Comparison of ENCODE assay signal across 8 mouse cellular contexts in genomic region chr5:107295061-107295816, GRCm38 (mm10). TPM values are rescaled to one million over a fixed set of nuclear protein-coding genes. Genes with fewer than 3 reads are reported as not detected.
A peak's percentile ranks its signal among the peaks of the same experiment; 100 is the strongest.
DNase-seq lines count a peak whose midpoint lies in the region; ATAC-seq and TF ChIP-seq lines count a peak whose summit lies in the region.

No protein-coding gene starts in this region.

- no peak for TF ChIP-seq CTCF in layer of hippocampus, adult 2 months (conservative IDR thresholded peaks at IDR 0.05)

- no peak overlapping the region for H3K4me2 ChIP-seq in limb, embryonic 15.5 days

- no peaks in the 10 kb centered on the region for H3K36me3 ChIP-seq in limb, embryonic 15.5 days

- H3K4me1 ChIP-seq in limb, embryonic 15.5 days = peaks cover 18% of the 10 kb centered on the region

- 51% methylated on average over 8 of the region's 8 CpGs for WGBS in limb, embryonic 15.5 days

- no peaks in the 10 kb centered on the region for H3K9me3 ChIP-seq in limb, embryonic 15.5 days

- no peaks in the 10 kb centered on the region for H3K27me3 ChIP-seq in limb, embryonic 15.5 days

- DNase-seq in cerebellum, adult 18-20 months = peak; percentile 43 to 52
- DNase-seq in cerebellum, adult 11-12 months = no peak
- DNase-seq in ovary, adult 18-20 months (ENCODE audit: low spot score) = peak; percentile 54
- DNase-seq in ovary, postnatal 10 days (ENCODE audit: low spot score) = no peak
- DNase-seq in urinary bladder, postnatal 25 days (ENCODE audit: low spot score) = peak; percentile 78
- DNase-seq in layer of hippocampus, adult 2 months (ENCODE audit: low spot score in 2 of 2) = no peak
- DNase-seq in left cerebral cortex, adult 9 months (ENCODE audit: low spot score in 2 of 2) = no peak

- peak overlapping the region; percentile 50; the same call in 1 of the 2 replicates for H3K27ac ChIP-seq in limb, embryonic 15.5 days
- H3K27ac ChIP-seq in layer of hippocampus, adult 2 months = no peak overlapping the region

- no peak overlapping the region for H3K4me3 ChIP-seq in limb, embryonic 15.5 days
- H3K4me3 ChIP-seq in layer of hippocampus, adult 2 months = no peak overlapping the region

- no peak overlapping the region for H3K9ac ChIP-seq in limb, embryonic 15.5 days

- no peak for ATAC-seq in limb, embryonic 15.5 days (ENCODE audit: insufficient number of reproducible peaks, low FRiP score, low TSS enrichment, low read depth)

RNA-seq across cellular contexts. Expression of gene Tgfbr3, which starts 5.8 kb away (rescaled TPM):
- polyA plus RNA-seq in limb, embryonic 15.5 days (2015; fragmentation: Nextera tagmentation; extraction: Ambion mirVana) = 27.2 and 30.7 TPM in 2 replicates
- total RNA-seq in layer of hippocampus, adult 2 months (2021) = 10 to 100 TPM; 19.8 to 21.4 TPM

RNA-seq across cellular contexts. Expression of gene Brdt, which starts 35.7 kb away (rescaled TPM):
- polyA plus RNA-seq in limb, embryonic 15.5 days (2015; fragmentation: Nextera tagmentation; extraction: Ambion mirVana) = 3.9 and 4.3 TPM in 2 replicates
- 10 to 100 TPM; 16.2 to 17.3 TPM for total RNA-seq in layer of hippocampus, adult 2 months (2021)

Comparison
In these comparisons a context has a peak if more than half of its experiments do, and no peak if none do; other contexts are left out.
1. DNase-seq: peak in cerebellum, adult 18-20 months (2 of 2), ovary, adult 18-20 months (single experiment) and urinary bladder, postnatal 25 days (single experiment); none in cerebellum, adult 11-12 months (single experiment), ovary, postnatal 10 days (single experiment), layer of hippocampus, adult 2 months (0 of 2) and left cerebral cortex, adult 9 months (0 of 2).